Mouse (Mus musculus): Measurements from ENCODE around the gene Purb.
"Not testable (repeated sequence)": the region's sequence is repeated elsewhere in the genome, so short reads cannot be mapped to it uniquely, and the experiment has no call there.

Gene Purb

GRCm38 (mm10) chr11:6444077-6444853, 31.5 kb downstream of the Purb start, which contains the start of gene H2afv:
H2afv (minus strand) TSS chr11:6444443.
- peak; percentile 98 for DNase-seq (ENCODE audit: low spot score)

GRCm38 (mm10) chr11:6443727-6444076, 32.0 kb downstream of the Purb start:
- no peak for DNase-seq (ENCODE audit: low spot score)

- DNase-seq (ENCODE audit: low spot score) = no peak
Measured at GRCm38 (mm10) chr11:6443102-6443501, 32.6 kb downstream of the Purb start.

GRCm38 (mm10) chr11:6442566-6442965, 33.2 kb downstream of the Purb start:
- DNase-seq (ENCODE audit: low spot score) = no peak

GRCm38 (mm10) chr11:6440171-6440570, 35.5 kb downstream of the Purb start:
- no peak for DNase-seq (ENCODE audit: low spot score)

- DNase-seq (ENCODE audit: low spot score) = no peak
Measured at GRCm38 (mm10) chr11:6437667-6438066, 38.0 kb downstream of the Purb start.

GRCm38 (mm10) chr11:6436442-6436841, 39.3 kb downstream of the Purb start:
- DNase-seq (ENCODE audit: low spot score) = peak; percentile 34

GRCm38 (mm10) chr11:6430186-6430585, 45.5 kb downstream of the Purb start:
- DNase-seq (ENCODE audit: low spot score) = no peak

GRCm38 (mm10) chr11:6420722-6421350, 54.9 kb downstream of the Purb start:
- DNase-seq (ENCODE audit: low spot score) = no peak

GRCm38 (mm10) chr11:6420283-6420703, 55.4 kb downstream of the Purb start:
- DNase-seq (ENCODE audit: low spot score) = no peak

- not testable (repeated sequence) for DNase-seq (ENCODE audit: low spot score)
Measured at GRCm38 (mm10) chr11:6419156-6419555, 56.6 kb downstream of the Purb start.

GRCm38 (mm10) chr11:6418751-6419150, 57.0 kb downstream of the Purb start:
- DNase-seq (ENCODE audit: low spot score) = no peak
